Mouse (Mus musculus): ENCODE data around the gene Clpx.
A peak's percentile ranks its signal among the peaks of the same experiment; 100 is the strongest.
"Not testable (repeated sequence)": the region's sequence is repeated elsewhere in the genome, so short reads cannot be mapped to it uniquely, and the experiment has no call there.

Gene Clpx

DNA sequence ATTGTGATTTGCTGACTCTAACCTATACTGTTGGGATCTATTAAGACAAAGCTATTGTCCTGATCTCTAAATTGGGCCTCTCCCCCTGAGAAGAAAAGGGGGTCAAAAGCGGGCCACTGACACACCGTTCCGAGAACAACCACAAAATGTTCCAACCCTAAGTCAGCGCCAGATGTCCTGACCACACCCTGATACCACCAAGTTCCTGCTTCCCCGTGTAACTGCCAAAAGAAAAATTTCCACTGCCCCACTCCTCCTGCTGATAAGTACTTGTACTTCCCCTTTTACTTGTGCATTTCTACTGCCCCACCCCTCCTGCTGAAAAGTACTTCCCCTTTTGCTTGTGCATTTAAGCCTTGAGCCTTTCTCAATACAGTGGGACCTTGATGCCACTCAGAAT lies 5.8 kb upstream of the Clpx start:
- ATAC-seq (ENCODE audit: insufficient number of reproducible peaks, low FRiP score, low TSS enrichment), result not testable (repeated sequence)

DNA sequence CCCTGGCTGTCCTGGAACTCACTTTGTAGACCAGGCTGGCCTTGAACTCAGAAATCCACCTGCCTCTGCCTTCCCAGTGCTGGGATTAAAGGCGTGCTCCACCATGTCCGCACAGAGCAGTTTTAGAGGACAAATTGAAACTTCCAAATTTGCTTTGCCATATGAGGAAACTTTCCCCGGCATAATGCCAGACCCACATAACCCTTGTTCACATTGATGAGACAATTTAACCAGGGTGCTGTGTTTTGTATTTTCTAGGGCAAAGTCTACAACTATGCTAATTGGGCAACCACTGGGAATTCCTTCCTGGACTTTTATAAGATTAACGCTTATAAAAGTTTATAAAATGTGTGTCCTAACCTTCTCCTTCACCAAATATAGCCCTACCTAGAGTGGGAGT lies 4.1 kb upstream of the Clpx start:
- ATAC-seq (ENCODE audit: insufficient number of reproducible peaks, low FRiP score, low TSS enrichment), result no peak

DNA sequence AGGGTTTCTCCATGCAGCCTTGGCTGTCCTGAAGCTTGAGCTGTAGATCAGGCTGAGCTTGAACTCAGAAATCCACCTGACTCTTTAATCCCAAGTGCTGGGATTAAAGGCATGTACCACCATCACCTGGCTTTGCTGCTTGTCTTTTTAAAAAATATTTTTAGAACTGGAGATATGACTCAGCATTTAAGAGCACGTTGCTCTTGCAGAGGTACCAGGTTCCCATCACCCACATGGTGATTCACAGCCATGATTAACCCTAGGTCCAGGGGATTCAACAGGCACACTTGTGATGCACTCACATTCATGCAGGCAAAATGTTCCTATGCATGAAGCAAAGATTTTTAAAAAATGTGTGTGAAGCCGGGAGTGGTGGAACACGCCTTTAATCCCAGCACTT lies 1.6 kb upstream of the Clpx start:
- ATAC-seq (ENCODE audit: insufficient number of reproducible peaks, low FRiP score, low TSS enrichment), result no peak

DNA sequence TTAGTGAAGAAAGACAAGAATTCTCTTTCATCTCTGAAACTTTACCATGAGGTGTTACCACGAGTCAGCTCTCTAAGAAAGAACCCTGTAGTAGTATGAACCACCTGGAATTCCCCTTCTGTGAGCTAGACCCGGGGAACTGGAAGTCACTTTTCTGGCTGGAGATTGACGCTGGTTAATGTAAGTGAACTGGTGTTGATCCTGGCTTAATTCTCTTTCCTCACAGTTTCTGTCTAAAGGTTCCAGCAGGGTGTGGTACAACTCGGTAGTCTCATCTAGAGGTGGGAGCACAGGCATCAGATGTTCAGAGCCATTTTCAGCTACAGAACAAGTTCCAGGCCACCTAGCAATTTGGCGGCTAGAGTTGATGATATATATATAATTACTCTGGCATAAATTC lies 941 bp upstream of the Clpx start:
- no peak for ATAC-seq (ENCODE audit: insufficient number of reproducible peaks, low FRiP score, low TSS enrichment)

DNA sequence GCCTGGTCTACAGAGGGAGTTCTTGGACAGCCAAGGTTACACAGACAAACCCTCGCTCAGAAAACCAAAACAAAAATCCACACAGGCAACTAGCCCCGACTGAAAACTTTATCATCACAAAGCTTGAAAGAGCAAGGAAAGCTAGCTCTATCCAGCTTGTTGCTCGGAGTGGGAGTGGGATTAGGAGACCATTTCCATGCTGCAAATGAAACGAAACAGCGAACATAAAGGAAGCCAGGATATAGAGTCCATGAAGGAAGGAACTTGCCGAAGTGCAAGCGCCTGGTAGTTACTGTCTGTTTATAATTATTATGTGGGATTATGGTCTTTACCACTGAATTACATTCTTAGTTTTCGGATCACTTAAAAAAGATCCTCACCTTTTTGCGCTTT lies 484 bp upstream of the Clpx start:
- ATAC-seq (ENCODE audit: insufficient number of reproducible peaks, low FRiP score, low TSS enrichment), result peak; percentile 10; the same call in 1 of the 2 replicates

DNA sequence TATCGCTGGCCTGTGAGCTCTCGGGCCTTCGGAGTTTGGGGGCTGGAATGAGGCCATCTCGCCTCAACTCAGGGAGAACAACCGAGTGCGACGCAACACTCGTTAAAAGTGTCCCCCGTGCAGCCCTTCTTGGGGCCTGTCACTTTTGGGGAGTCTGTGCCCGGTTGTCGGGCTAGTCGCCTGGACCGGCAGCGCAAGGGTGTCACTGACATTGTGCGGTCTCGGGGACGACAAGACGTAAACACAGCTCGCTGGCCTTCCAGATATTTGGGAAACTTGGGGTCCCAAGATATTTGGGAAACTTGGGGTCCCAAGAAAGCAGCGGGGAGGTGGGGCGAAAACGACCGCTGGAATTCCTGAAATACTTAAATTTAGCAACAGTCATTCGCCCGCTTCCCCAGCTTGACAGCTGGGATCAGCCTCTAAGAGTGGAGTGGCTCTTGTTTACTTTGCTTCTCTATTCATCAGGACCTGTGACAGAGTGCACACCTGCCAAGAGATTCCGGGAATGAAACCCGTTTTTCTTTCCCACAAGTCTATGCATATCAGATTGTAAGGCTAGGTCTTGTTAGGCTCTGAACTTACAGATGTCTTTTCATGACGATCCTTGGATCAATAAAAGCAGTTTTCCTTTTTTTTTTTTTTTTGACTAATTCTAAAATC lies 787 bp downstream of the Clpx start:
- ATAC-seq (ENCODE audit: insufficient number of reproducible peaks, low FRiP score, low TSS enrichment), result 0 out of 2 replicates have a peak, but pooled peaks have one; percentile 46

DNA sequence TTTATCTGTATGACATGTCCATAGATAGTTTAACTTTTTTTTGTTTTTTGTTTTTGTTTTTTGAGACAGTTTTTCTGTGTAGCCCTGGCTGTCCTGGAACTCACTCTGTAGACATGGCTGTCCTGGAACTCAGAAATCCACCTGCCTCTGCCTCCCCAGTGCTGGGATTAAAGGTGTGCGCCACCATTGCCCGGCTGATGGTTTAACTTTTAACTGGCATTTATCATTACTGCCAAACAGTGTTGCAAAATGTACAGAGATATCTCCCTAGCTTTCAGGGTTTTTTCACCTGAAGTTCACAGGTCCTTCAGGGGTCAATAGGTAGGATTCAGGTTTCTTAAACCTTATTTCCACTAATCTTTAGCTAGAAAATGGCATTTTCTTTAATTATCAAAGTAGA lies 3.0 kb downstream of the Clpx start:
- ATAC-seq (ENCODE audit: insufficient number of reproducible peaks, low FRiP score, low TSS enrichment), result no peak

DNA sequence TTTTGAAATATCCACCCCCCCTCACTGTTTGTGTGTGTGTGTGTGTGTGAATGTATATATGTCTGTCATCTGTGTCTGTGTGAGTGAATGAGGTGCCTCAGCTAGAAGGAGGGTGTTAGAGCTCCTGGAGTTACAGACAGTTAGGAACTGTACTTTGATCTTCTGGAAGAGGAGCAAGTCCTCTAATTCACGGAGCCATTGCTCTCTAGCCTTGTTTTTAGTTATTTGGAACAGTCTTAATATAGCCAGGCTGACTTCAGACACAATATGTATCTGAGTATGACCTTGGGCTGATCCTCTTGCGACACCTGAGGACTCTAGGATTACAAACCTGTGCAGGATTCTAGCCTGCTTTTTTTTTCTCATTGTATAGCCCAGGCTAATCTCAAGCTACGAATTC lies 4.7 kb downstream of the Clpx start:
- ATAC-seq (ENCODE audit: insufficient number of reproducible peaks, low FRiP score, low TSS enrichment), result no peak

DNA sequence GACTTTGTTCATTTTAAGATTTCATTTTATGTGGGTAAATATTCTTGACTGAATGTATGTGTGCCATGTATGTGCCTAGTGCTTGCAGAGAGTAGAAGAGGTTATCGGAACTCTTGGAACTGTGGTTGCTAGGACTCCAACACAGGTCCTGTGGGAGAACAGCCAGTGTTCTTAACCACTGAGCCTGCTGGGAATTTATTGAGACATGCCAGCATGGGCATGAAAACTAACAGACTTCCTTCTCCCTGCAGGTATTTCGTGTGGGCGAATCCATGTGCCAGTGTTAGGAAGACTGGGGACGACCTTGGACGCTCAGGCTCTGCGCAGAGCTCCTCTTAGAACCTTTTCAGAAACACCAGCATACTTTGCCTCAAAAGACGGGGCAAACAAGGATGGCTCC lies 5.6 kb downstream of the Clpx start:
- no peak for ATAC-seq (ENCODE audit: insufficient number of reproducible peaks, low FRiP score, low TSS enrichment)

DNA sequence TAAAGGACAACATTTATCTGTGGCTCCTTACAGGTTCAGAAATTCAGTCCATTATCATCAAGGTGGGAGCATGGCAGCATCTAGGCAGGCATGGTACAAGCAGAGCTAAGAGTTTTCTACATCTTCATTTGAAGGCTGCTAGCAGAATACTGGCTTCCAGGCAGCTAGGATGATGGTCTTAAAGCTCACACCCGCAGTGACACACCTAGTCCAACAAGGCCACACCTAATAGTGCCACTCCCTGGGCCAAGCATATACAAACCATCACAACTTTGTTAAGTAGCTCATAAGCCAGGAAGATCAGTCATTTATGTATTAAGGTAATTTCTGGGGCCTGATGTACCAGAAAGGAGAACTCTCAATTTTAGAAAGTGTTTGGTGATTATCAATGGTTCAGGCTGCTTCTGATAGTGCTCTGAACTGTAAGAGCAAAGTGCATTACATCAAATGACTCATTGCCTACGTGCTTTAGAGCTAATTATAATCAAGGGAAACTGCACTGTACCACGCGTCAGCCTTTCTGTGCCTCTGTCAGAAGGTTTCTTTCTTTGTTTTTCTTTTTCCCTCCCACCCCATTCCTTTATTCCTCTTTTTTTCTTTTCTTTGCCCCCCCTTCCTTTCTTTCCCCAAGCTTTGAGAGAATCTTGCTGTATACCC lies 8.4 kb downstream of the Clpx start:
- ATAC-seq (ENCODE audit: insufficient number of reproducible peaks, low FRiP score, low TSS enrichment), result no peak

DNA sequence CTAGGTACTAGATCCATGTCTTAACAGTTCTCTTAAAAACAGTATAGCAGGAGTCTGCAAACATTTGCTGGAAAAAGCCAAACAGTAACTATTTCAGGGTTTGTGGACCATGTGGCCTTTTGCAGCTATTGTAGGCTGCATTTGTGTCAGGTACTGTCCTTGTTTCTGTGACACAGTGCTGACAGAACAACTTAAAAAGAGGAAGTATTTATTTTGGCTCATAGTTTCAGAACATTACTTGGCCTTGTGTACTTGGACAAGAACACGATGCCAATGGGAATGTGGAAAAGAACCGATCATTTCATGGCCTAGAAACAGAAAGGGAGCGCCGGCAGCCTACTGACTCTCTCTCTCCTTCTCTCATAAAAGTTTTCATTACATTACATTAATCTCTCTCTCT lies 9.5 kb downstream of the Clpx start:
- ATAC-seq (ENCODE audit: insufficient number of reproducible peaks, low FRiP score, low TSS enrichment), result no peak

DNA sequence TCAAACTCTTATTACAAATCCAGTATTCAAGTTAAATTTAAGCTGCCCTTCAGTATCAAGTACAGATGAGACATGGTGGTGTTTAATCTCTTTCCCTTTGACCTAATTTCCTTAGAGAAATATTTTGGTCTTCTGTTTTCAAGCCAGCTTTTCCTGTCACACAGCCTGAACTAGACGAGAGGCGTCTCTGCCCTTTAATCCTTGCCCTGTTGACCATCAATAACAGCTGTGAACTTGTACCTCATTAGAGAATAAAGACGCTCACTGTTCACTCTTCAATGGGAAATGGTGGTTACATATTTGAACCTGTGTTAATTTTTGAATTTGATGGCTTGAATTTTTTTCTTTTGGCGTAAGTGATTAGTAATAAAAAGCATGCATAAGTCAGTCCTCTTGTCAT lies 10.2 kb downstream of the Clpx start:
- ATAC-seq (ENCODE audit: insufficient number of reproducible peaks, low FRiP score, low TSS enrichment), result no peak

DNA sequence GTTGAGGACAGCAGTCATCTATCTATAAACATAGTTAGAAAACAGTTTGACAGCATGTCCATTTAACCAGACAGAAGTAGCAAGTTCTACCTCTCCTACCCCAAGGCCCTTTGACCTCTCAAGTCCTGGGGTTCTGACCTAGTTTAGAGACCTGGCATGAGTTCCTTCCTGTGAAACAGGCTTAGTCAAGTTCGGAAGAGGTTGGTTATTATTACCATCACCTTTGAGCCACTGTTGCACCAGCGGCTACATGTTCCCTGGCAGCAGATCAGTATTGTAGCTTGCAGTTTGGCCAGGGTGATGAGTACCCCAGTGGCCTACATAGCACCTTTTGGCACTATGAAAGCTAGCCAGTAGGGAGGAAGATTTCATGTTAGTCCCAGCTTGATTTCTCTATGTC lies 12.6 kb downstream of the Clpx start:
- ATAC-seq (ENCODE audit: insufficient number of reproducible peaks, low FRiP score, low TSS enrichment), result no peak

DNA sequence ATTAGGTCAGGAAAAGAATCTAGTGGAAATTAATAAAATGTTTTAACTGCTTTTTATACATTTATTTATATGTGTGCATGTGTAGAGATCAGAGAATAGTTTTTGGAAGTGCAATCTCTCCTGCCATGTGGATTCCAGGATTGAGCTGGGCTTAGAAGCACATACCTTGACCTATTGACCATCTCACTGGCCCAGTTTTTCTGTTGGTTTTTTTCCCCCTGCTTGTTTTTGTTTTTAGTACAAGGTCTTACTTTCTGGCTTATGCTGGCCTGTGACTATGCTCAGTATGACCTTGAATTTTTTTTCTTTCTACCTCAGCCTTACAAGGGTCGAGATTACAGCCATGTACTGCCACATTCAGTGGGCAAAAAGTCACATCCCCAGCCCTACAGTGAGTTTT lies 14.0 kb downstream of the Clpx start:
- ATAC-seq (ENCODE audit: insufficient number of reproducible peaks, low FRiP score, low TSS enrichment), result no peak

DNA sequence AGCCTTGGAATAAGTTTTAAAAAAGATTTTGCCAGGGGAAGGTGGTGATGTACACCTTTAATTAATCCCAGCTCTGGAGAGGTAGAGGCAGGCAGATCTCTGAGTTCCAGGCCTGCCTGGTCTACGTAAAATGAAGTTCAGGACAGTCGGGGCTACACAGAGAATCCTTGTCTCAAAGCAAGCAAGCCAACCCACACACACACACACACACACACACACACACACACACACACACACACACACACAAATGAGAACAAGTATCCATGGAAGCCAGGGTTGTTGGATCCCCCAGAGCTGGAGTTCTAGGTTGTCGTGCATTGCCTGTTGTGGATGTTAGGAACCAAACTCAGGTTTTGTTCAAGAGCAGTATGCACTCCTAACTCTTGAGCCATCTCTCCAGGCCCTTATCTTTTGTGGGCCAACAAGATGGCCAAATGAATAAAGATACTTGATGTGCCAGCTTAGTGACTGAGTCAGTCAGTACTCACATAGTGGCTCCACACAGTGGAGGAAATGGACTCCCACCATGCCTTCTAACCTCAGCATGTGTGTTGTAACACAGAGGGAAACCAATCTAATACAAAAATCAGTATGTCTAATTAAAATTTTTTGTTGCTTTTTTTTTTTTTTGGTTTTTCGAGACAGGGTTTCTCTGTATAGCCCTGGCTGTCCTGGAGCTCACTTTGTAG lies 18.8 kb downstream of the Clpx start:
- ATAC-seq (ENCODE audit: insufficient number of reproducible peaks, low FRiP score, low TSS enrichment), result no peak

DNA sequence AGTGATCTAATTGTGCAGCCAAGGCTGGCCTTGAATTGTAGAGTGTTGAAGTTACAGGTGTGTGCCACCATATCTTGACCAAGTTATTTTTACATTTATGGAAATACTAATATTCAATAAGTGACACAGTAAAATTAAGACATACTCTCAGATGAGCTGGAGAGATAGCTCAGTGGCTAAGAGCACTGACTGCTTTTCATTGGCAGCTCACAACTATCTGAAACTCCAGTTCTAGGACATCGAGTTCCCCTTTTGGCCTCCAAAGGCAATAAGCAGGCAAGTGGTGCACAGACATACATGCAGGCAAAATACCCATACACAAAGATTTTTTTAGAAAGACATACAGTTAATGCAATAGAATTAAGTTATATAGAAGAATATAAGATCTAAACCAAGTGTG lies 19.8 kb downstream of the Clpx start:
- ATAC-seq (ENCODE audit: insufficient number of reproducible peaks, low FRiP score, low TSS enrichment), result no peak

DNA sequence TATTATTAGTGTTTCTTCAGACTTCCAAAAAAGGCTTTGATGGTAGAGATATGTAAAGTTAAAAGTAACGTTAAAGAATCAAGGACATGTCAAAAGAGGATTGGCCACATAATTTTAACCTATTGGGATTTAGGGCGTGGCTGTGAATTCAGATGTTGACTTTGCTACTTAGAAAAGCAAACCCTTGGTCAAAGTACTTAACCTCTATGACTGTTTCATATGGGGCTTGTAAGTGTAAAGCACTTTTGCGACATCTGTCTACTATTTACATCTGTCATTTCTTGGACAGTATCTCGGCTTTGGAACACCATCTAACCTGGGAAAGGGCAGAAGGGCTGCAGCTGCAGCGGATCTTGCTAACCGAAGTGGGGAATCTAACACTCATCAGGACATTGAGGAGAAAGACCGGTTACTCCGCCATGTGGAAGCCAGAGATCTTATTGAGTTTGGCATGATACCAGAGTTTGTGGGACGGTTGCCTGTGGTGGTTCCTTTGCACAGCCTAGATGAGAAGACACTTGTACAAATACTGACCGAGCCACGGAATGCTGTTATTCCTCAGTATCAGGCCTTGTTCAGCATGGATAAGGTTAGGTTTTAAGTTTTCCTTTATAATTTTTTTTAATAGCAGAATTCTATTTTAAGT lies 28.3 kb downstream of the Clpx start:
- no peak for ATAC-seq (ENCODE audit: insufficient number of reproducible peaks, low FRiP score, low TSS enrichment)

DNA sequence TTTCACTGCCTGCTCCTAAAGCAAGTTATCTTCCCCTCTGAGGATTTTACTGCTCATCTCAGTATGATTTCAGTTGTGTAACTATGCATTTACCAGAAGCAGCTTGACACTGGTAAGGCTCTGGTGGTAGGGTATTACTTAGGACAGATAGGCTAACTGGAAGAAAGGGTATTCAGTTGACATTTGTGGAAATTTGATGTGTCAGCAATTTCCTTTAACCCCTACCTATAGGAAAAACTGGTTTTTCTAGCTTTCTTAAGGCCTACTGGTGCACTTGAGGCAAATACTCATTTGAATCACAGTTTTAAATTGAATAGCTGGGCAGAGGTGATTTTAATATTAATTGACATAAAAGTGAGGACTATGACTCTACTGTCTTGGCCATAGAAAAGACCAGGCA lies 31.9 kb downstream of the Clpx start:
- ATAC-seq (ENCODE audit: insufficient number of reproducible peaks, low FRiP score, low TSS enrichment), result no peak

DNA sequence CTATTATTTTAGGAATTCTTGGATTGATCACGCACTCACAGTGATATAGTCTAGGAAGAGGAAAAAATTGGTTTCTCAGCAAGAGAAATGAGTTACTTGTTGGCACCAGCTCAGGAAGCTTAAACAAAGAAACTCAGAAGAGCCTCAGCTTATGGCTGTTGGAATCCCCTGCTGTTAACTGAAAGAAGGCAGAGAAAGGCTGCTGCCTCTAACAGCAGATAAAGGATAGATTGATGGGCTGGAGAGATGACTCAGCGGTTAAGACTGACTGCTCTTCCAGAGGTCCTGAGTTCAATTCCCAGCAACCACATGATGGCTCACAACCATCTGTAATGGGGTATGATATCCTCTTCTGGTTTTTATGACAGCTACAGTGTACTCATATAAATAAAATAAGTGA lies 33.3 kb downstream of the Clpx start:
- no peak for ATAC-seq (ENCODE audit: insufficient number of reproducible peaks, low FRiP score, low TSS enrichment)

DNA sequence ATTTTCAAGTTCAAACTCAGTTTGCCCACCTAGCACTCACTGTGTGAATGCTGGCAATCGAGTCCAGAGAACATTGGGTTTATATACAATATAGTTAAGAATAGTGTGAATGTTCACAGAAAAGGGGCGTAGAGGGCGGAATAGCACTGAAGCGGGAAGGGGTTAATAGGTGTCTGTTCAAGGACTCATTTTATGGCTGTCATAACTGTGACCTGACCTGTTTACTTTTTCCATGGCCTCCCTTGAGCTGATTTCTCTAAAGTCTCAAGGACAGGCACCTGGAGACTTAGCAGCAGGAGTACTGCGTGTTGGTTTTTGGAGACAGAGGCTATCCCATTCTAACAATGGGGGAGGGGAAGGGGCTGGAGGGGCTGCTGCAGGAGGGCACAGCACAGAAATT lies 39.9 kb downstream of the Clpx start:
- no peak for ATAC-seq (ENCODE audit: insufficient number of reproducible peaks, low FRiP score, low TSS enrichment)

DNA sequence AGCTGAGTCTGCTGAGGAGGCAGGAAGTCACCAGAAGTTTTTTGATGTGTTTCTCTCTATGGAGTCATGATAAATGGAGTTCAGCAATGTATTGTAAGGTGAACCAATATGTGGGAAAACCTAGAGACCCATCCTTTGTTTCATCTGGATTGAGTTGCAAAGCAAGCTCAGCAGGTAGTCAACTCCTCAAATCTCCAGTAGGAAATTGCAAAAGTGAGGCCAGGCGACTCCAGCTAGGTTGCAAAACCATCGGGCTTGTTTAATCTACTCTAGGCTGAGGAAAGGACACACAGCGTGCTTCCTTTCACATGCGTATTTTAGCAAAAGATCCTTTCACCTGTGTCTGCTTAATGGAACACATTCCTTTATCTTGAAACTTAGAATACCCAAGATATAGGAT lies 45.1 kb downstream of the Clpx start:
- no peak for ATAC-seq (ENCODE audit: insufficient number of reproducible peaks, low FRiP score, low TSS enrichment)

All from cerebellum, adult (tissue).